Mouse (Mus musculus) spleen, adult 2 months (tissue): ENCODE measurements around the gene Ndufb7. TPM values are rescaled to one million over a fixed set of nuclear protein-coding genes. Genes with fewer than 3 reads are reported as not detected.

Experiments used
- DNase-seq, 2 experiments: peaks; one replicate each; pipeline versions ENCODE4 v3.0.0 to v3.0.0-alpha.2; 2012 to 2021; ENCODE audit warnings: low spot score in 2 of 2, low read depth in 1 of 2
- H3K27ac ChIP-seq: fragments of 200-500 bp; 2 replicates; pipeline ENCODE4 v1.5.1; 2012; ENCODE audit warnings: low read length, inconsistent platforms; ENCODE audit not compliant: insufficient read depth
- H3K27me3 ChIP-seq: fragments of 200-500 bp; 2 replicates; pipeline ENCODE4 v1.6.1; 2012; ENCODE audit warnings: mild to moderate bottlenecking, moderate library complexity, low read length, inconsistent platforms; ENCODE audit not compliant: control insufficient read depth, insufficient read depth
- H3K36me3 ChIP-seq: fragments of 200-500 bp; 2 replicates; pipeline ENCODE4 v1.6.1; 2012; ENCODE audit warnings: mild to moderate bottlenecking, low read length, inconsistent platforms; ENCODE audit not compliant: control insufficient read depth, insufficient read depth
- H3K4me1 ChIP-seq: fragments of 200-500 bp; 2 replicates; pipeline ENCODE4 v1.6.1; 2011; ENCODE audit warnings: inconsistent platforms; ENCODE audit not compliant: control insufficient read depth, insufficient read depth, insufficient read length
- H3K4me3 ChIP-seq: fragments of 200-500 bp; 2 replicates; pipeline ENCODE4 v1.5.1; 2011; ENCODE audit warnings: mild to moderate bottlenecking, inconsistent platforms; ENCODE audit not compliant: insufficient read depth, insufficient read length; ENCODE audit errors: extremely low read depth
- CTCF ChIP-seq: fragments of 200-500 bp; IDR thresholded peaks from 2 replicates; pipeline ENCODE4 v1.5.1; 2011; ENCODE audit warnings: mild to moderate bottlenecking, inconsistent platforms; ENCODE audit not compliant: insufficient read depth, insufficient read length, insufficient replicate concordance; ENCODE audit errors: extremely low read depth
- POLR2A ChIP-seq: fragments of 200-500 bp; IDR thresholded peaks from 2 replicates; pipeline ENCODE4 v1.6.1; 2011; ENCODE audit warnings: low read depth, low read length, inconsistent platforms
- WGBS: fragments of 180-500 bp; shearing (Covaris S2); methylation state at CpG from one replicate; pipeline ENCODE4 v1.1.7; 2018; 5-methylcytosine and 5-hydroxymethylcytosine counted together
- polyA plus RNA-seq: library from polyadenylated mRNA; depleted of rRNA; stranded (reverse); fragments of >200 nt; gene quantifications from 2 replicates; pipeline ENCODE4 v1.2.3, GENCODE M21; 2012; rRNA removed

Gene Ndufb7
- polyA plus RNA-seq, 1 experiment: 169 TPM

DNA sequence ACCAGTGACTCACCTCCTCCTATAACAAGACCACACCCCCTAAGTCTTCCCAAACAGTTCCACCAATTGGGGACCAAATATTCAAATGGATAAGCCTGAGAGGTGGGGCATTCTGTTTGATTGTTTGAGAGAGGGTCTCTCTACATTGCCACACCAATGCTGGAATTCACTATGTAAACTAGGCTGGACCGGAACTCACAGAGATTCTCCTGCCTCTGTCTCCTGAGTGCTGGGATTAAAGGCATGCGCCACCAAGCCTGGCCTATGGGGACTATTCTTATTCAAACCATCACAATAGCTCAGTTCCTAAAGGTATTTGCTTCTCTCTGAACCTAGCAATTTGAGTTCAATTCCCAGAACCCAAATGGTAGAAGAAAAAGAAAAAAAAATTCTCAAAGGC, 52.1 kb downstream of the Ndufb7 start:
- Histone ChIP-seq H3K27me3 (no peaks in the 10 kb centered on the region), H3K4me3 (no peak overlapping the region), H3K36me3 (peaks cover 1% of the 10 kb centered on the region), H3K27ac (no peak overlapping the region), H3K4me1 (peaks cover 3% of the 10 kb centered on the region; the same call in 1 of the 2 replicates)
- TF ChIP-seq CTCF (no peak), POLR2A (no peak)
- DNase-seq: no peak
- WGBS: 93% methylated on average over 2 of the region's 2 CpGs

DNA sequence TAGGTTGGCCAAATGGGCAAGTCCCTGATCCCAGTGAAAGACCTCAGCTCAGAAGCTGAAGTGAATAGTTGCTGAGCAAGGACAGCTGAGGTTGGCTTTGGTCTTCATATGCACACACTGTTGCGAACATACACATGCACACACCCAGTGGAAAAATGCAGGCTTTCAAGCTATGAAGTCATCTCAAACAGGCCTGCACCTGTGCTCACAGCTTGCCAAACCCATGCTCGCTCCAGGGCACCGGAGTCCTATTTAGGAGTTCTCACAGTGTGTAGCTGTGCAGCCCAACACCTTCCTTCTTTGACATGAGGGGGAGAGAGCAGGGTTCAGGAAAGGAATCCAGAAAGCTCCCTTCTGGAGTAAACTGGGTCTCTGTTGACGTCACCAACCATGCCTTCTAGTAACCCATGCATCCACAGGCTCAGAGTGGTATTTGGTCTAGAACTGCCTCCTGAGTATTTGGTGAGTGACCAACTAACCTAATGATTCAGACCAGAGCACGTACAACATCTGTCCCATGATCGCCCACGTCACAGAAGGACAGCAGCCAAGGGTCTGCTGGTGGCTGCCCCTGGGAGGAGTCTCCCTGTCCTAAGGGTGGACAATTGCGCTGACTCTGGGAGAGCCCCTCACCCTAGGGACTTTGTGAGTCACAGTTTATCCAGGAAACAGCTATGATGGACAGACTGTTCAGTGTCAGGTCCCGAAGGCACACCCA, 53.3 kb downstream of the Ndufb7 start:
- TF ChIP-seq CTCF (no peak), POLR2A (no peak)
- Histone ChIP-seq H3K36me3 (no peaks in the 10 kb centered on the region), H3K4me1 (peaks cover 3% of the 10 kb centered on the region; the same call in 1 of the 2 replicates), H3K27ac (no peak overlapping the region), H3K27me3 (no peaks in the 10 kb centered on the region), H3K4me3 (no peak overlapping the region)
- 89% methylated on average over 9 of the region's 9 CpGs for WGBS
- no peak for DNase-seq

Other genes starting within 250 kb of the Ndufb7 start
- 1.1 and 1.3 TPM in 2 replicates for gene Elmod2, start 234.2 kb upstream of the Ndufb7 start, polyA plus RNA-seq
- not detected in 2 replicates for gene Mgat4d, start 218.2 kb upstream of the Ndufb7 start, polyA plus RNA-seq
- 0.01 TPM in 1 of 2 replicates, not detected in the other for gene Clgn, start 176.8 kb upstream of the Ndufb7 start, polyA plus RNA-seq
- gene Scoc, start 108.3 kb upstream of the Ndufb7 start, polyA plus RNA-seq: 1.9 and 2.0 TPM in 2 replicates
- not detected in 2 replicates for gene Olfr370, start 30.9 kb upstream of the Ndufb7 start, polyA plus RNA-seq
- gene Tecr, start 41.3 kb downstream of the Ndufb7 start, polyA plus RNA-seq: 309 and 381 TPM in 2 replicates
- gene Dnajb1, start 41.5 kb downstream of the Ndufb7 start, polyA plus RNA-seq: 24.9 and 30.8 TPM in 2 replicates
- 27.7 and 32.5 TPM in 2 replicates for gene Gipc1, start 86.0 kb downstream of the Ndufb7 start, polyA plus RNA-seq
- gene Ptger1, start 100.0 kb downstream of the Ndufb7 start, polyA plus RNA-seq: 2.3 TPM in 2 replicates
- gene Pkn1, start 132.5 kb downstream of the Ndufb7 start, polyA plus RNA-seq: 165 and 208 TPM in 2 replicates
- 52.9 TPM in 2 replicates for gene Ddx39, start 148.5 kb downstream of the Ndufb7 start, polyA plus RNA-seq
- gene Adgre5, start 174.7 kb downstream of the Ndufb7 start, polyA plus RNA-seq: 232 and 275 TPM in 2 replicates